Mouse (Mus musculus) hematopoietic stem cell, adult 5-6 weeks (primary cell): ENCODE data around the gene Pbld1. TPM values are rescaled to one million over a fixed set of nuclear protein-coding genes. Genes with fewer than 3 reads are reported as not detected.

ENCODE experiments used
- ATAC-seq, 2 experiments: fragments of 125-278 bp in 1 of 2; replicated peaks in 1 of 2; 2 replicates each; pipeline ENCODE4 v1.8.0; 2016 to 2017; ENCODE audit warnings: inconsistent platforms in 2 of 2, mild to moderate bottlenecking in 2 of 2, moderate number of reproducible peaks in 2 of 2, low read depth in 1 of 2, moderate TSS enrichment in 1 of 2; ENCODE audit not compliant: low FRiP score in 2 of 2, poor library complexity in 2 of 2, severe bottlenecking in 2 of 2, insufficient read depth in 1 of 2, low TSS enrichment in 1 of 2
- total RNA-seq: library from RNA; stranded (forward); fragments of 172-1452, 232-1000 nt; gene quantifications from 2 replicates; pipeline ENCODE4 v1.2.3, GENCODE M21; 2017

Pbld1 gene
- total RNA-seq, 1 experiment from 2014 or later: 2.4 TPM

DNA sequence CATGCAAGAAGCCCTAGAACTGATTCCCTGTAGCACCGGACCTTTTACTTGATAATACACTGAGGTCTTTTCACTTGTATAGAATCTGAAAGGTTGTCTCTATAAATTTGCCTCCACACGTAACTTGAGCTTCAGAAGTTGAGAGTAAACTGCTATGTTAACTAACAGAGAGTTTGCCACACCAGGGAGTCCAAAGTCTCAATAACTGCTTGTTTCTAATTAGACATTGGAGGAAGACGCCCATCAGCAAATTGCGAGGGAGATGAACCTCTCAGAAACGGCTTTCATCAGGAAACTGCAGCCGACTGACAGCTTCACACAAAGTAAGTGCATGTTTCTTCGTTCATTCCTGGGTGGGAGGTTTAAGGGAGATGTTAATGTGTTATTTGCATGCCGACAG is 5.6 kb downstream of the Pbld1 start:
- ATAC-seq: no peak

DNA sequence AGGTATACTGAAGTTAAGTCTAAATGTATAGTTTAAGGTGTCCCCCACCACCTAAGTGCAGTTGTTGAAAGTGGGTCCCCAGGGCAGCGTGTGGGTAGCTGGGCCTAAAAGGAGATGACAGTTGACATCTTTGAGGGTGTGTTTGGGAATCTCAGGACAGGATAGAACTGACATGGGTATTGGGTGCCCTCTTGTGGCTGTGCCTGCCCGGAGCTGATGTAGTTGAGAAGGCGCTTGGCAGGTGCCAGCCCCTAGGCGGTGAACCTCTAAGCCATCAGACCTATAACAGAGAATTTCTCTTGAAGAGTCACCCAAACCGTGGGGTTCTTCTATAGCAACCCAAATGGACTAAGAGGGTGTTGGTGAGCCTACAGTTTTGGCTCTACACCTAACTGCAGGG is 6.0 kb downstream of the Pbld1 start:
- peak; percentile 86 to 90 for ATAC-seq

DNA sequence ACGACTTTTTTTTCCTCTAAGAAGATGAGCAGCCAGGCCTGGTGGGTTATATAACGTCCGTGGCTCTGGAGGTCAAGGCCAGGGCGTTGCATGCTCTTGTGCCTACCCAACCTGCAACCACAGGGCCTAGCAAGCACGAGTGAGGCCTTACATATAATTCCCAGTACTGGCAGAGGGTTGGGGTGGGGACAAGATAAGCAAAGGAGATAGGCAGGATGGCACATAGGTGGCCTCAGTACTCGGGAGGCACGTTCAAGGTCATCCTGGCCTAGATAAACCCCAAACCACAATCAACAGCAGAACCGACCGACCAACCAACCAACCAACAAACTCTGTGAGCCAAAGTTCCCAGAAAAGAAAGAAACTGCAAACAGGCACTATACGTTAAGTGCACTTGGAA is 26.3 kb downstream of the Pbld1 start:
- no peak for ATAC-seq

DNA sequence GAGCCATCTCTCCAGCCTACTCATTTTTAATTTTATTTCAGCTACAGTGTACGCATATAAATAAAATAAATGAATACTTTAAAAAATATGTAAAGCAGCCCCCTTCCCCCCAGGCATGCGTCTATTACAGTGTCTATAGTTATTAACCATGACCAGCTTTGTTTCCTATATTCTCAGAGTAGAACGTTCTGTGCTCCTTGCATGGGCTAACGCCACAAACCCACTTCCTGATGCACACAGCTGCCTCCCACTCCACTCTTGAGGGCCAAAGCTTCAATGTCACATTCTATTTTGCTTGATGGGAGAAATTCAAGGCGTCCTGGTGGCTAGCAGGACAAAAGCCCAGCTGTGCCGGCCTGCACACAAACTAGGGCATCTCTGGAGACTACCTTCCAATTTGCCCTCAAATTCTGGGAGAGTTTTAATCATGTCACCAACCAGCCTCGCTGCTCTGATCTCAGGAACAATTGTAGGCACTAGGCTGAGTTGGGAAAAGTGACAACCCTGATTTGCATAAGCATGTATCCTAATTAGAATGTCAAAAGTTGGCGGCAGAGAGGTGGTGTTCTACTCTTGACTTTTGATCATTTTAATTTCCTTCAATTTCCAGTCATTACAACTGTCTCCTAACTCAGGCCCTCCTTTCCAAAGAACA is 29.3 kb downstream of the Pbld1 start:
- peak; percentile 54 to 56; a peak in 3 of 4 replicates for ATAC-seq

DNA sequence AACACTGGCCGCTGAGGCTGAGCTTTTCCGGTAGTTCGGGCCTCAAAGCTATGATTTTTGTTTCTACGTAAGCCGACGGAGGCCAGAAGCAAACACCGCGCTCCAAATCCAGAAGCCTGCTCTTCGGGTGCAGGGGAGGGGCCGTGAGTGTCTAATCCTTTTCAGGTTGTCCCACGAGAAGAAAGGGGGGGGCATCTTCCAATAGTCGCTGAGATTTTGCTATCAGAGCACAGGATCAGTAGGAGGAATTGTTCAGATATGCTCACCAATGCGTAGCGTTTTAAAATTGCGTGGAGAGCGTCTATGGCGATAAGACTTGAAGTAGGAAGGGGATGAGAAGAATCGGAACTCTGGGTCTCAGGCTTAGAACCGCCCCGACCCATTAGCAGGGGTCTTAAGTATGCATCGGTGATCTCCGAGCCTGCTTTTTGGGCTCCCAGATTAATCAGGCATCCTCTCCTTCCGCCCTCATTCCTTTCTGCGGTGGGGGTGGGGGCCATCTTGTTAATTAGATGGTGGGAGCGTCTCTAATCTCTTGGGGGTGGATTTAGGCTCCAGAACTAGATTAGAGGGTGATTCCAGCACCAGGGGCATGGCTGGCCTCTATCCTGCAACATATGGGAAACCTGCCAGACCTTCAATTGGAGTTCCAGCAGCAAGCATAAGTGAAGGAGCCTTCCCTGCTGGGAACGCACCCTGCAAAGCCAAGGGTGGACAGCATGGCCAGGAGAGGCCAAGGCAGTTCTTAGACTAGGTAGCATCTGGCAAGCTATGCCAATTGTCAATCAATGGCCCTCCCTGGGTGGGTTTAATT is 30.0 kb downstream of the Pbld1 start:
- ATAC-seq: no peak

DNA sequence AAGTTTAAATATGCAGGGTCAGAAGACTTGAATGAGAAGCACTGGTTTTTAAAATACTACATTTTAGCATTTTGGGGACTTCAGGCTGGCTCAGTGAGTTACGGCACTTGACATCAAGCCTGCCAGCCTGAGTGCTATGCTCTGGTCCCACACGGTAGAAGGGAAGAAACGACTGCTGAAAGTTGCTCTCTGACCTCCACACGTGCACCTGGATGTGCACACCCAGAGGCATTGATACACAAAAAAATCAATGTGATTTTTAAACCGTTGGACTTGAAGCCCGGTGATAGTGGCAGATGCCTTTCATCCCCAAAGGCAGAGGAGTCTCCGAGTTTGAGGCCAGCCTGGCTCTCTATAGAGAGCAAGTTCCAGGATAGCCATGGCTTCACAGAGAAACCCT is 32.0 kb downstream of the Pbld1 start:
- ATAC-seq: no peak

DNA sequence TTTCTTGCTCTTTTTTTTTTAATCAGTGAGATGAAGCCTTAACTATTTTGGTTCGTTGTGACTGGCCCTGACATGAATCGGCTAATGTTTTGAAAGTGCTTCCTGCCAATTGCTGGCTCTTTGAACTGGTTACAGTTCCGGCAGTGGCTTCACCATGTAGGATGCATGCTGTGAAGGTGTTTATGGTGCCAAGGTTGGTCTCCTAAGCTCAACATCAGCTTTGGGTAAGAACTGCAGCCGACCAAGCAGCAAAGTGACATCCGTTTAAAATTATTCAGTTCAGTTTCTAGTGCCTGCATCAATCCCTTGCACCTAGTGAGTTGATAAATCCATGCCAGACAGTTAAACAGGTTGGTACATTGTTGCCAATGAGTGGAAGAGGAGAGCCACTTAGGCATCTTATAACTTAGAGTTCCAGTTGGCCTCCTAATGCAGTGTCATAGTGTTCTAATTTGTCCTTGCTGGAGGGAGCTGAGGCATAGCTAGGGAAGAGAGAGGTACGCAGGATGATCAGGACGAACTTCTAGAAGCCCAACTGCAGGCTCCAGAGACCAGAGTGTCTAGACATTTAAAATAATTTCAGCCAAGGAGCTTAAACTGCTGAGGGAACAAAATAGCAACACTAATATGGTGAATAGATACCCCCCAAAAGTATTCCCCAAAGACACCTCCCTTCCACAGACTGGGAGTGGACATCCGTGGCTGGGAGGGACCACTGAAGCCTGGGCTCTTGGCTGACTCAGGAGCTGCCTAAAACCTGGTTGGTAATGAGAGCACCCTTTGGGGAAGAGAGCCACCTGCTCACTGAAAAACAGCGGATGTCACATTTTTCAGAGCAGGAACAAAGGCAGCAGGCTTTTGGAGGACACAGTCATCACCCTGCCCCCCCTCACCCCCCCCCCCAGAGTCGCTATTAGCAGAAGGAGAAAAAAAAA is 32.9 kb downstream of the Pbld1 start:
- no peak for ATAC-seq

DNA sequence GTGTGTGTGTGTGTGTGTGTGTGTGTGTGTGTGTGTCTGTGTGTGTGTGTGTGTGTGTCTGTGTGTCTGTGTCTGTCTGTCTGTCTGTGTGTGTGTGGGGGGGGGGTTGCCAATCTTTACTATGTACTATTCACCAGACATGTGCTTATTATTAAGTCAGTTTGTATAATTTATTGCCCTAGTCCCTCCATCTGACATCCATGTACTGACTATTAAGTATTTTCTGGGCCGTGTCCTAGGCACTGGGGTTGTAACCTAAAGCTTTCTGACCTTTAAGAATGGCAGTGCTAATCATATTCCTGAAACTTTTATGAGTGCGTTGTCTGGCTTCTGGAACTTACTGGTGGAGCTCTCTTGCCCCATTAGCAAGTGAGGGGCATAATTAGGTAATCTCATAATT is 36.8 kb downstream of the Pbld1 start:
- no peak for ATAC-seq

DNA sequence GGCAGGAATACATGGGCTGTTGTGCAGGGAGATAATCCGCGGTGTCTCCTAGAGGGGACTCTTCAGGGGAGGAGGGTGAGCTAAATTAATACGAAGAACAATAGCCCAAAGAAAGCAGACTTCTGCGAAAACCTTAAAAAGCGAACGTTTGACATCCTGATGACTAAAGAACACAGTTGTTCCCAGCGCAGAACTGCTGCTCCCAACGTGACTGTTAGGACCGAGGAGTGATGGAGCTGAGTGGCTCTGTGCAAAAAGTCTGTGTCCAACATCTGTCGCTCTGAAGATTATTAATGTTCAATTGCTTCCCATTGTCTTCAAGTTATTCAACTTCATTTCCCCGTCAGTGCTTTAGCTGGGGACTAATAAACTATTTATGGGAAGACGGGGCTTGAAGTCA is 38.2 kb downstream of the Pbld1 start:
- no peak for ATAC-seq

DNA sequence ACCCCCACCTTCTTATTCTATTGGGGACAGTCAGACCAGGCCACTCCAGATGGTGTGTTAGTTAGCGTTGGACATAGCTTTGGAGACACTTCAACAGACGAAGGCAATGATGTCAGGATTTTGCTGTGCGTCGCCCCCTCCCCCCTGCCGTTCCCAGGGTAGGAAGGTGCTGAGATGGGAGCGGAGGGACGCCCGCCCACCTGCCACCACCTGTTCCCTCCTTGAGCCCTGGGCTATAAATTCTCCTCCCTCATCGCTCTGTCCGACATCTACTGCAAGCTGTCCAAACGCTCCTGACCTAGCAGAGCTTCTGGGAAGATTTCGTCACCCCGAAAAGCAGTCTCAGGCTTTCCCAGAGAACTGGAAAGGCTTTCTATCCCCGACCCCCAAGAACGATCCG is 39.6 kb downstream of the Pbld1 start, which contains the start of gene Atoh7:
Atoh7 (plus strand) TSS at position 131 of the 400 bp plus-strand sequence.
- no peak for ATAC-seq

DNA sequence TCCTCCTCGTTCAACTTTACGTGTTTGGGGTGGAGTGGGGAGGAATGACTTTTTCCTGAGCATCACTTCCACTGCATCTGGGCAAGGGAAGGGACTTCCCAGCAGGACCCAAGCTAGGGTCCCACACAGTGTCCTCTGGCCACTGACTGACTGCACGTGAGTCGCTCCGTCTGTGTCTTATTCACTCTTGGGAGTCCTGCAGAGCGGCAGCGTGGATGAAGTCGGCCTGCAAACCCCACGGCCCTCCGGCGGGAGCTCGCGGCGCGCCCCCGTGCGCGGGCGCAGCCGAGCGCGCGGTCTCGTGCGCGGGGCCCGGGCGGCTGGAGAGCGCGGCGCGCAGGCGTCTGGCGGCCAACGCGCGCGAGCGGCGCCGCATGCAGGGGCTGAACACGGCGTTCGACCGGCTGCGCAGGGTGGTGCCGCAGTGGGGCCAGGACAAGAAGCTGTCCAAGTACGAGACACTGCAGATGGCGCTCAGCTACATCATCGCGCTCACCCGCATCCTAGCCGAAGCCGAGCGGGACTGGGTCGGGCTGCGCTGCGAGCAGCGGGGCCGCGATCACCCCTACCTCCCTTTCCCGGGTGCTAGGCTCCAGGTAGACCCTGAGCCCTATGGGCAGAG is 40.1 kb downstream of the Pbld1 start:
- peak; percentile 46 to 56; a peak in 3 of 4 replicates for ATAC-seq

DNA sequence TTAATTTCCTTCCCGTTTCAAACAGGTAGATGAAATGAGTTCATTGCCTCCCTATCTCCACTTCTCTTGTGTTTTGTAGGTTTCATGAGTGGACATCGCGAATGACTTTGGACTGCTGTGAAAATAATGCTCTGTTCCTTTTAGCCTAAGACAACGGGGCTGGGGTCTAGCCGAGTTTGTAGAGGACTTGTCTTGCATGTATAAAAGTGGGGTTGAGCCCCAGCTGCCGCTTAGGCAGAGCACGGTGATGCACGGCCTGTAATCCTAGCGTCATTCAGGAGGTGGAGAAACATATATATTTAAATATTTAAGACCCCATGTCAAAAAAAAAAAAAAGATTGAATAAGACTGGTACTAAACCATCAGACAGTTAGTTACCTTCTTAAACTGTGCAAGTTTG is 40.7 kb downstream of the Pbld1 start:
- no peak for ATAC-seq

DNA sequence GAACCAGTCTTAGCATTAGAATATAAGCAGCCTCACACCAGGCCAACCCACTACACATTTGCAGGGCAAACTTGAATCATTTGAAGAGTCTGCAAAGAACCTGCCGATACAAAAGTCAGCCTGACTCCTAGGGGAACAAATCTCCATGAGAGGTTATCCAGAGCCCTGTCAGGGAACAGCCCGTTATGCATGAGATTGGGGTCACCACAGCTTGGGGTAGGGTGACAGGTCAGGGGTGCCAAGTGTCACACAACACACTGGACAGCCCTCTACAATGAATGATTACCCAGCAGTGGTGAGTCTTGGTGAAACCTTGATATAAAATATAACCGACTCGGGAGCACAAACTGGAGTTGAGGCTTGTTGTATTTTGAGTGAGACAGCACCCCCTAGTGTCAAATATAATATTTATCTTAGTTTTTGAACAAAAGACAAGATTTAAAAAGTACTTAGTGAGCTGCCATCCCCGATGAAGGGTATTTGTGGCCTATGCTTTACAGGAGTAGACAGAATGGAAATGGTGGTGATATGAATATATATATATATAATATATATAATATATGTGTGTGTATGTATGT is 53.2 kb downstream of the Pbld1 start:
- ATAC-seq: peak; percentile 10 to 53; a peak in 1 of 4 replicates

DNA sequence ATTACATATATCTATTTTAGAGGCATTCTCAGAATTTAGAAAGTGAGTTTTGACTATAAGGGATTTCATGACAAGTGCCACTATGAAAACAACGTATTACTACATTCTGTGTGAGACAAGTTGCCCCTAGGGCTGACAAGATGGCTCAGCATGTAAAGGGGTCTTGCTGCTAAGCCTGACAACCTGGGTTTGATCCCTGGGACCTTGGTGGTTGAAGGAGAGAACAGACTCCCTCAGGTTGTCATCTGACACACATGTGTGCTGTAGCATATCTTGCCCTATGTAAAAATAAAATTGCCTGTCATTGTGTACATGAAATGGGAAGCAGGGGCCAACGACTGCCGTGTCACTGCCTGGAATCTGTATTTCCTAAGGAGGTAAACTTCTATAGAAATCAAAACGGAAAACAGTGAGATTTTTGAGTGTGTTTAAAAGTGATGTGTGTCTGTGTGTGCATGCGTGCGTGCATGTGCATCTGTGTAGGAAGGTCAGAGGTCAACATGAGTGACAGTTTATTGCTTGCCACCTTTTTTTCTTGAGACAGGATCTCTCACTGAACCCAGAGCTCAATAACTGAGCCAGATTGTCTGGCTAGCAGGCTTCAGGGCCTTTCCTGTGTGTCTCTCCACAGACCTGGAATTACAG is 53.9 kb downstream of the Pbld1 start:
- ATAC-seq: no peak

DNA sequence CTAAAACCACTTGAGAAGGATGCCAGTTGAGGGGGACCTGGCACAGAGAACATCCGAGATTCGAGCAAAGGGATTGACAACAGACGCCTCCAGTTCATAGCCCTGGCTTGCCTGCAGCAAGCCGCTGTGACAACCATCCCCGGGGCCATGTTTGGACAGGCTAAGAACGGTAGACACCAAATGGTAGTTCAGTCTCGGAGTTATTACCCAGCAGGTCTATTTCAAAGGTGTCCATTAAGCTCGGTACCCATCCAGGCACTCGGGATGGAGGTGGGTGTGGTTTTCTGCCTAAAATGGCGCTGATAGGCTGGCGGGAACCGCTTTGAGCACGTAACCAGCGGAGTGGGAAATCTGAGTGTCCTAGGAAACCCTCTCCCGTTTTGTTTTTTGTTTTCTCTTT is 55.9 kb downstream of the Pbld1 start:
- no peak for ATAC-seq

DNA sequence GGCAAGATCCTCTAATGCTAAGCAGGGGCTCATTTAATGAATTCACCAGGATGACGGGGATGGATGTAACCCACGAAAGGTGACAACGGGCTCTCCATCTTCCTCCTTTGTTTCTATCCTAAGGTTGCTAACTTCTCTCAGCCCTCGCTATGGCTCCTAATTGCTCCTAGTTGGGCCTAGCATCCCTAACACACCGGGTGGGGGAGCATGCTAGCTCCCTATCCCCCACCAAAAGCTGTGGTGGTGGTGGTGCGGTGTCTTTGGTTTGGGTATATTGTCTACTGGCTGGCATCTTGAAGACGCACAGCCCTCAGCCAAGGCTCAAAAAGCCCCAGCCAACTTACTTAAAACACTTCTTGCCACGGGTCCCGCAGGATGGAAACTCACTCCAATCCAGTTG is 56.4 kb downstream of the Pbld1 start:
- no peak for ATAC-seq

DNA sequence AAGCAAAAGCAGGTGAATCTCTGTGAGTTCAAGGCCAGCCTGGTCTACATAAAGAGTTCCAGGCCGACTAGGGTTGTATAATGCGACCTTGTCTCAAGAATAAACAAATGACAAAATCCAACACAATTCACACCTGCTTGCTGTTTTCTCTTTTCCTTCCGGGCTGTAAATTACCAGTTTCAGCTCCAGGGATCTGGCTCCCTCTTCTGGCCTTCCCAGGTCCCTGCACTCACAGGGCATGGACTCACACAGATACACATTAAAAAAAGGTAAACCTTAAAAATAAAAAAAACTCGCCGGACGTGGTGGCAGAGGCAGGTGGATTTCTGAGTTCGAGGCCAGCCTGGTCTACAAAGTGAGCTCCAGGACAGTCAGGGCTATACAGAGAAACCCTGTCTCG is 57.6 kb downstream of the Pbld1 start:
- no peak for ATAC-seq
